In the genomic region with DNA sequence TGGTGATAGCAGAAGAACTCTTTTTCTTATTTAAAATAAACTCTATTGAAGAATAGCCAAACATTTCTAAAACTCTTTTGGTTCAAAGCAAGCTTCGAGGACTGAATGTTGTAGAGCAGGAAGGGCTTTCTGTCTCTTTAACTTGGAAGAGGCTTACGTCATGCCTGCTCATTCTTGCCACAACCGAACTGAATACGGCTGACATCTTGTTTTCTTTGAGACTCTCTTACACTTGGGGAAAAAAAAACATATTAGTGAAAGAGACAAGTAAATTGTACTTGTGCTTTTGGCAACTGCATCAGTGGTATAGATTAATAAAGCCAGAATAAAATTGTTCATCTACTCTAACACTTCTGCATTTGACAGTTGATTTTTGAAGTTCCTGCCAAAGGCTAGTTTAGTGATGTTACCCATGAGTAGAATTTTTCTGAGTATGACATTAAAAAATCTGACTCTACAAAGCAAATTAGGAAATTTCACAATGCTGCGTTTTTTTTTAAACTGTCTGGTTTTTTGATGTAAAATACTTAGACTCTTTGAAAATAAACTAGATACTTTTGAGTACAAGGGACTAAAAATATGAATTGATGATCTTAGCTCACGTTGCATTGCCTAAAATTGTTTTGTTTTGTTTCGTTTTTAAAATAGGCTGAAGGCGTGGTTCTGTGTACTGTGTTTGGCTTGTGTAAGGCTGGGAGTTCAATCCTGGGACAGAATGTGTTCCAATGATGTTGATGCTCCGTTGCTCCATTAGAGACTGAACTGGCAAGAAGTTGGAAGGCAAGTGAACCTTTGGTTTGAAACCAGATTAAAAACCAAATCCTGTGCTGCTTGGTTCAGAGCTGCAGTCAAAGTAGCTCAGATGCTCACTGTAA, we compare ENCODE assay signal across 18 mouse cellular contexts.
"Had no signal": no experiment of that assay in that cellular context is flagged by ENCODE, and none has a peak within 500 bp of the region (broad histone marks: within the 10 kb centered on the region; RNA-seq: fewer than 3 reads in every experiment).

No protein-coding gene starts in this region.

- H3K4me1 ChIP-seq: limb, embryonic 12.5 days; liver, embryonic 13.5 days; megakaryocyte, embryonic 14.5 days; midbrain, embryonic 15.5 days; neural tube, embryonic 12.5 days had no signal

- DNase-seq: kidney, adult 11 months; kidney, adult 9 months; kidney, postnatal 36 days; layer of hippocampus, adult 9-11 months; liver; liver, embryonic 13.5 days; liver, postnatal 0 days; retina, postnatal 1 day; right cerebral cortex, postnatal 4 days; spleen, adult 18-20 months; thymus, adult 18-20 months; thymus, postnatal 25 days had no signal

- H3K4me2 ChIP-seq: limb, embryonic 12.5 days; liver, embryonic 13.5 days; midbrain, embryonic 11.5 days; midbrain, embryonic 15.5 days; neural tube, embryonic 12.5 days had no signal

- H3K36me3 ChIP-seq: limb, embryonic 12.5 days; liver, embryonic 13.5 days; midbrain, embryonic 15.5 days; neural tube, embryonic 12.5 days had no signal

- H3K9ac ChIP-seq: limb, embryonic 12.5 days; liver, embryonic 13.5 days; liver, postnatal 0 days; midbrain, embryonic 15.5 days; neural tube, embryonic 12.5 days had no signal

- H3K27me3 ChIP-seq: limb, embryonic 12.5 days; liver, embryonic 13.5 days; megakaryocyte, embryonic 14.5 days; midbrain, embryonic 15.5 days; neural tube, embryonic 12.5 days had no signal

- H3K9me3 ChIP-seq: limb, embryonic 12.5 days; midbrain, embryonic 15.5 days; neural tube, embryonic 12.5 days had no signal

- H3K27ac ChIP-seq: kidney, postnatal 0 days; limb, embryonic 12.5 days; liver, embryonic 13.5 days; midbrain, embryonic 15.5 days; neural tube, embryonic 12.5 days had no signal

- H3K4me3 ChIP-seq: limb, embryonic 12.5 days; liver, embryonic 13.5 days; megakaryocyte, embryonic 14.5 days; midbrain, embryonic 15.5 days; neural tube, embryonic 12.5 days had no signal

- ATAC-seq: midbrain, embryonic 15.5 days had no signal
